Mouse (Mus musculus) left cerebral cortex, postnatal 25 days (tissue): ENCODE data around the gene Pdrg1. TPM values are rescaled to one million over a fixed set of nuclear protein-coding genes. Genes with fewer than 3 reads are reported as not detected.
A peak's percentile ranks its signal among the peaks of the same experiment; 100 is the strongest.

Experiments
- DNase-seq, 2 experiments: peaks; one replicate each; pipeline ENCODE4 v3.0.0; 2022; ENCODE audit warnings: low spot score in 2 of 2, mixed read lengths in 1 of 2
- intact Hi-C: fragments of 180-260 bp; cut with DNase I; formaldehyde crosslinking; loops from one replicate; pipeline ENCODE4 v1.15.1; 2025
- total RNA-seq, 2 experiments: library from RNA; stranded (reverse); gene quantifications; 2 replicates each; pipeline ENCODE4 v1.2.3; 2021

Gene Pdrg1
- total RNA-seq = 10 to 100 TPM; 50.7 to 51.4 TPM

- DNase-seq = peak; percentile 94 to 97
- intact Hi-C loops = loop anchor here (5.0 kb wide), 3 partner anchors 53 to 103 kb away; partner anchors contain the start of genes Foxs1, Mylk2 and Ttll9
Observed at GRCm38 (mm10) chr2:153014758-153015593, at the start of gene Pdrg1. Gene Pdrg1, minus strand, starts transcription at chr2:153015427.

DNA sequence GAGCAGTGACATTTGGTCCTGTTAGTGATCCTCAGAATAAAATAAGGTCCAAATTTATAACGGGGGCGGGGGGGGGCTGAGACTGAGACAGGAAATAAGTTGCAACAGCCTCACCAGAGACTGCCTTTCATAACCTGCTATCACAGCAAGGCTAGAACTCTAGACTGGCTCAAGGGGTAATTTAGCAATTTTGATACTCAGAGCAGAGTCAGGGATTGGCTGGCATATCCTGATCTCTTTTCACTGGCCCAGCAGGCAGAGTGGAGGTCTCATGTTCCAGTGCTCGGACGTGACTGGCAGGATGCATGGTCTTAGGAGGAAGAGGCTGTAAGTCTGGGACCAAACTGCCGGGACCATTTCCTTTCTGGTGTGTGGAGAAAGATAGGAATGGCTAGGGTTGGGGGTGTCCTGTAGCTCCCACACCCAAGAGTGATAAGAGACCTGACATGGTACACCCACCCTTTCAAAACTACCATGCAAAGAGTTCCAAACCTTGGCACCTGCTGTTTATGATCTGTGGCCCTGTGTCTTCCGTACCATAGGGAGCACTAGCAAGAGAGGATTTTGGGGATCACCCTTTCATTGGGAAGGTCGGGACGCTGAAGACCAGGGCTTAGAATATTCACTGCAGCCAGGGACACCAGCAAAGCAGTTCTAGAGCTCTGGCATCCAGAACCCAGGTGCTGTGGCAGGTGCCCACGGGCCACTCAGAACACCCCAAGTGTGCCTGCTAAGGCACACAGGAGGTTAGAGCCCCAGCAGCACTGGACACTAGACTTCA is 49.2 kb upstream of the Pdrg1 start:
- no peak for DNase-seq
- intact Hi-C loops = no loop called here

DNA sequence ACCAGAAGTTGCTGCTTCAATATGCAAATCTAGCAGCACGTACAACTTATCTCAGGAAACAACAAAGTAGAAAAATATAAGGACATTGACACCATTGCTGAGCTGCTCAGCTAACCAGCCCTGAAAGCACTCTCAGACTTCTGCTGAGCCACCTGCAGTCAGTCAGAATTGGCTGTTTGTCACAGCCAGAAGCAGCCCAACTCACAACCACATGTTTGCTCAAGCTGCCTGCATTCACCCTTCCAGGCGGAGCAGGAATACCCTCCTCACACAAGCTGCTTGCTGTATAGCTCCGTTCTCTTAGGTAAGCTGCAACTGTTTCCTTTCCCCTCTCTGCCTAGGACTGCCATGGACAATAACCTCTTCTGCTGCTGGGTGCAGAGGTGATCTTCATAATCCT is 48.2 kb upstream of the Pdrg1 start:
- DNase-seq = no peak
- intact Hi-C loops = no loop called here

DNA sequence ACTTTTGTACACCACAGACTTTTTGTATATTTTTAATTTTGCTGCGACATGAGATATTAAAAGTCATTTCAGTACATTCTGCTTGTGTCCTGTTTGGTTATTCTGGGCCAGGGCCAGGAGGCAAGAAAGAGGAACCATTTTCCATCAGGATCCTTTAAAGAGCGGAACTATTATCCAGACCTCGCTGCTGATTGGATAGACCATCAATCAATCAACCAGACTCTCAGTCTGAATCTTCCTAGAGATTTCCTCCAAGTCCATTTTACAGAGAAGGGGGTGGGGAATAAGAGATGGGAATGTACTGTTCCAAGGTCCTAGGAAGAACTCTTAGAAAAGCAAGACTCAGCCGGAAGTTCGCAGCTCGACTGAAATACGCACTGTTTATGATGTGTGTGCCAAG is 45.0 kb upstream of the Pdrg1 start:
- intact Hi-C loops = no loop called here
- no peak for DNase-seq

DNA sequence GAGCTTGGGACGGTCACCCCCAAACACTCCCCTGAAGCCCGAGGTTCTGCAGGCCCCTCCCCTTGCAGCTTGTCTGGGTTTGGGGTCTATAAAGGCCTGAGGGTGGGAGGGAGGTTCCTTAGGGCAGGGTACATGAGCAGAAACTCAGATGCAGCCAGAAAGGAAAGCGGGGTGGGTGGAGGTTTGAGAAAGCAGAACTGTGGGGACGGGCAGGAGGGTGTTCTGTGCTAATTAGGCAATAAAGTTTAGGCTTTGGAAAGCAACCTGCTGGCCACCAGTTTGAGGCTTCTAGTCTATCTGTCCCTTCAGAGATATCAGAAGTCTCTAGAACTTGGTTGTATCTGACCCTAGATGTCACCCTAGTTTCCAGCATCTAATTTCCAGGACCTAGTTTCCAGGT is 43.1 kb upstream of the Pdrg1 start:
- intact Hi-C loops = loop anchor here (10.0 kb wide), 1 partner anchor 144 kb away; the partner anchor contains the start of gene Mylk2
- DNase-seq = no peak

DNA sequence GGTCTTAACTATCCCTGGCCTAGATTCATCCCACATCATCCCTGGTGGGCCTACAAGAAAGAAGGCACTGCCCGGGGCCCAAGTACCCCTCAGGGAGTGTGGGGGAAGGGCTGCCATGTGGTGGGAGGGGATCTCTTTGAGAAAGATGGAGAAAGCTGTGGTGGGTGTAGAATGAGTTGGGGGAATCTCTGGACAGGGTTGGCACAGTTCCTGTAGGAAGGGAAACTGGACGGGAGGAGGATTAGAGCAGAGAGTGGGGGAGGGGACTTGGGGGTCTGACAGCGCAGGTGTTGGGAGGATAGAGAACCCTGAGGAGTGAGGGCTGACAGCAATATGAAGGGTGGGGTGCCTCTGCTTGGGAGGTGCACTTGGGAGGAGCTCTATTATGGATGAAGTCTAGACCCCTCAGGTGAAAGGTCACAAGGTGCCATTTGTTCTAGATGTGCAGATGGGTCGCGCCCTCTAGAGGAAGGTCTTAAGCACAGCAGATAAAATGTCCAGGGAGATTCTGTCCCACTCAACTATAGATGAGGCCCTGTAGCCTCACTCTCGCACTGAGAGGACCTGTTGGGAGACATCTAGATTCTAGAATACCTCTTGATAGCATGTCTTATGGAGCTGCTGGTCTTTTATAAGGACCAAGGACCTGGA is 40.2 kb upstream of the Pdrg1 start:
- intact Hi-C loops = loop anchor here (10.0 kb wide), 1 partner anchor 141 kb away; the partner anchor contains the start of gene Mylk2
- no peak for DNase-seq

DNA sequence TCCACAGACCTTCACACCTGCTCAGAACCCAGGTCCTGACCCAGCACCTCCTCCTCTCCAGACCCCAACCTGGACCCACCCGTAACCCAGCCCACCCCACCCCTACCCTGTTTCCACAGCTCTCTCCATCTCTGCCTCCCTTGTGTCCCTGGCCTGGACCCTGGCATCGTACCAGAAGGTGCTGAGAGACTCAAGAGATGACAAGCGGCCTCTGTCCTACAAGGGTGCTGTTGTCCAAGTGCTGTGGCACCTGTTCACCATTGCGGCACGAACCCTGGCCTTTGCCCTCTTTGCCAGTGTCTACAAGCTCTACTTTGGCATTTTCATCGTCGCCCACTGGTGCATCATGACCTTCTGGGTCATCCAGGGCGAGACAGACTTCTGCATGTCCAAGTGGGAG is 38.7 kb upstream of the Pdrg1 start:
- intact Hi-C loops = loop anchor here (10.0 kb wide), 1 partner anchor 139 kb away; the partner anchor contains the start of gene Mylk2
- no peak for DNase-seq

DNA sequence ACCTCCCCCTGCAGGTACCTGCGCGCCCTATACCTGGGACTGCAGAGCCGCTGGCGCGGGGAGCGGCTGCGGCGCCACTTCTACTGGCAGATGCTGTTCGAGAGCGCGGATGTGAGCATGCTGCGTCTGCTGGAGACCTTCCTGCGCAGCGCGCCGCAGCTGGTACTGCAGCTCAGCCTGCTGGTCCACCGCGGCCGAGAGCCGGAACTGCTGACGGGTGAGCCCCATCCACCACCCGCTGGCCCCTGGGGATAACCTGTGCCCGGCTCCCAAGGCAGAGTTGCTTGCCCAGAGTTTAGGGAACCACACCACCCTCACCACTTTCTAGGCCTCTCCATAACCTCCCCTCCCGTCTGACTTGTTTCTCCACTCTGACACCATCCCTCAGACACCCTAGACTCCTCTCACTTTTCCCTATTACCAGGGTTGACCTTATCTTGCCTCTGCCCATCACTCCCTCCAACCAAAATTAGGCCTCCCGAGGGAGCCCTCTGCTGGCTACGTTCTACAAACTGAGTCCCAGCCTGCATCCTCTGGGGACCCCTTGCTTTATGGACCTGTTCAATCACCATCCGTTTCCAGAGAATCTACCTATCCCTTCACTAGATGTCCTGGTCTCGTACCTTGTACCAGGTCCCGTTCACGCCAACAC is 37.6 kb upstream of the Pdrg1 start:
- DNase-seq = no peak
- intact Hi-C loops = loop anchor here (10.0 kb wide), 1 partner anchor 138 kb away; the partner anchor contains the start of gene Mylk2

GRCm38 (mm10) chr2:153051537-153051936 is 36.3 kb upstream of the Pdrg1 start:
- intact Hi-C loops = loop anchor here (10.0 kb wide), 1 partner anchor 137 kb away; the partner anchor contains the start of gene Mylk2
- no peak for DNase-seq

DNA sequence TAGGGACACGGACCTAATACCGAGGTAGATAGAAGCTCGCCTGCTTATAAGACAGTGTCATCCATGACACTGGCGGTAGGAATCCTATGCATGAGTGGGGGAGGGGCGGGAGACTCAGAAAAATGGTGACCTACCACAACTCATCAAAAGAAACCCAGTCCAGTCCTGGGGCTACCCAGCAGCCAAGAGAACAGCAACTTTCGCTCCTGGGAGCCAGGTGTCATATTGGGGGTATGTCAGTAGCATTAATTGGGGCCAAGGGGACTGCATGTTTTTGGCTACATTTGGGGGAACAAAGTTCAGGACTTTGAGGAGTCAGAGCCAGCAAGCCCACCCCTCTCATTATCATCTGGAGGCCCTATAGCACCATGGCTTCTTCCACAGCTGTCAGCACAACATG is 35.9 kb upstream of the Pdrg1 start:
- intact Hi-C loops = loop anchor here (10.0 kb wide), 1 partner anchor 136 kb away; the partner anchor contains the start of gene Mylk2
- no peak for DNase-seq

GRCm38 (mm10) chr2:153049997-153050358 is 34.8 kb upstream of the Pdrg1 start:
- DNase-seq = no peak
- intact Hi-C loops = loop anchor here (10.0 kb wide), 1 partner anchor 135 kb away; the partner anchor contains the start of gene Mylk2

DNA sequence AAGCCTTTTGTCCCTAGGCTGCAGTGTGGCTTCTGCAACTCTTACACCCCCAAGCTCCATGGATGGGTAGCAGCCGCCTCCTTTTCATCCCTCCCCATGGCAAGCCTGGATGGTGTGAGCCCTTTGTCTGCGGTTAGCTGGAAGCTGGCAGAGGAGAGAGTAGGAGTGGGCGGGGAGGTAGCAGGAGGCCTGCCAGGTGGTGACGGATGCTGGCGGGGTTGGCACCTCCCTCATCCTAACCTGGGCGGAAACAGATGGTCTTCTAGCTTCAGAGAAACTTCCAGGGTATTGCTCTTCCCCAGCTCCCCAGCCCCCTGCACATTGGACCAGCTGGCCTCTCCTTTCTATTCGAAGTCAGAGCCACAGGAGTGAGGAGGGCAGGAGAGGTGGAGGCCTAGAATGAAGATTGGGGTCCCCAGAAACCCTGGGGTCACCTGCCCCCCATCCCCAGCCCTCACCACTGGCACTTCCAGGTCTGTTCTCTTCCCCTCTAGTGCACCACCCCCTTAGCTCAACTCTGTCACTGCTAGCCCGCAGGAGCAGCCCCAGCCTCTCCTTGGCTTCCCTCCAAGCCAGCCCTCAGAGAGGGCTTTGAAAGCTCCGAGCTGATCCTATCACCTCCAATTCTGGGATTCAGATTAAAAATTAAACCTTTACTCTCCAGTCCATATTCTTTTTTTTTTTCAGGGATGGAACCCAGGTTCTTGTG is 34.2 kb upstream of the Pdrg1 start:
- intact Hi-C loops = no loop called here
- DNase-seq = peak; percentile 33 to 77

DNA sequence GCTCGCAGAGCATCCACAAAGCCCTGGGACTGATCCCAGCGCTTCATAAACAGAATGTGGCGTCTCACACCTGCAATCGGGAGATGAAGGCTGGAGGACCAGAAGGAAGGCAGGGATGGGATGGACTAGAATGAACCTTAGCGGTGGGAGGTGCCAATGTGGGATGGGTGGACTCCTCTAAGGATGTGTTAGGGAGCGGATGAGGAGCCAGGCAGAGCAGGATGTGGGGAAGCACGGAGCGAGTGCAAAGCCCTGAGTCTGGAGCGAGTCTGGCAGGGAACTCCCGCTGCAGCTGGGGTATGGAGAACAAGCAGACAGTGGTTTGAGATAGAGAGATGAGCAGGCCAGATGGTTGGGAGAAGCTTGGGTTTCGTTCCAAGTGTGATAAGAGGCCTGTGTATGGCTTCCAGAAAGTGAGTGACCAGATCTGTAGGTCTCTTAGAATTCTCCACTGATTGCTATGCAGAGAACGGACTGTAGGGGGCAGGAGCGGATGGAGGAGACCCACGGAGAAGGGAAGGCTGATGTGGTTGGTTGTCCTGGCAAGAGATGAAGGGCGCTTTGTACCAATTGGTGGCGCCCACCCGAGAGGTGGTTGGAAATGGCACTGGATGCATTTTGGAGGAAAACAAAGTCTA is 32.7 kb upstream of the Pdrg1 start:
- peak in 1 of 2 experiments; percentile 74 for DNase-seq
- intact Hi-C loops = no loop called here

DNA sequence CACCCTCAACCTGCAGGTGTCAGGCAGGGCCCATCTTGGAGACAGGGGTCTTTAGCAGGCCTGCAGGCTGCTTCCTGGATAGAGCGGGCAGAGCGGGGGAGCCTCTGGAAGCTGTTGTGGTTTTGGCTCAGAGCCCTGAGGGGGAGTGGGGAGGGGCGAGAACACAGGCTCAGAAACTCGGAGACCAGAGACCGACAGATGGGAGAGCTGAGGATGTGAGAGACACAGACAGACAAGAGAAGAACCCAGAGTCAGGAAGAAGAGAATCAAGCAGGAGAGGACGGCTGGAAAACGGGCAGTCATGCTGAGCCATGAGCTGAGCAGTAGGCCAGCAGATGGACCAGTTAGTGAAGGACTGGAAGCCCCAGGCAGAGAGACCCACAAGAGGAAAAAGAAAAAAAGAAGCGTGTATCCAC is 30.7 kb upstream of the Pdrg1 start:
- peak; percentile 56 to 86 for DNase-seq
- intact Hi-C loops = no loop called here

DNA sequence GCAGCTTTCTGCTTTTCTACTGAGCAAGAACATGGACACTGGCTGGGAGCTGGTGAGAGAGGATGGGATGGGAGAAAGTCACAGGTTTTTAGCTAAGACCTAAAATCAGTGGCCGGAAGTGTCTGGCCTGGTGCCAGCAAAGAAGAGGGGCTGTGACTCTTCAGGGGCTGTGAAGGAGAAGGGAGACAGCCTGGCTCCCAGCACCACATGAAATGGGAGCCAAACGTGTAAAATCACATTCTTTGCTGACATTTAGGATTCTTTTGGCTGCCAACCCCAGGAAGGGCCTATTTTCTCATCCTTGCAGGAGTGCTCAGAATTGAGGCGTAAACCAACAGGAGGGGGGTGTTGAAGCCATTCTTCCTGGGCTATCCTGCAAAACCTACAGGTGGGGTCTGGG is 28.7 kb upstream of the Pdrg1 start:
- DNase-seq = peak in 1 of 2 experiments; percentile 53
- intact Hi-C loops = no loop called here

DNA sequence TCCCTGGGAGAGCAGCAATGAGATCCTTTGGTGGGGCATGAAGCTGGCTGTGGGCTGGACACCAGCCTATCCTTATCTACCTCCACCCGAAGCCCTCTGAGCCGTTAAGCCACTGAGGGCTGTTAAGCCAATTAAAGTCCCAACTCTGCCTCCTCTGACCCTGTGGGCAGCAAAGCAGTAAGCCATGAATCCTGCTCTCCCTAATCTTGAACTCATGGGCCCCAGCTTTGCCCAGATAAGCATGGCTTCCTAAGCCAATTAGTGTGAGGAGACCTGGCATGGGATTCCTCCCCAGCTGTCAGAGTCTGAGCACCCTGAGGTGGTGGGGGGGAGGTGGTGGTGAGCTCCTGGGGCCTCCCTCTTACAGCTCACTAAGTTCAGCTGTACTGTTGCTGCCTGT is 21.5 kb upstream of the Pdrg1 start:
- intact Hi-C loops = no loop called here
- DNase-seq = no peak

DNA sequence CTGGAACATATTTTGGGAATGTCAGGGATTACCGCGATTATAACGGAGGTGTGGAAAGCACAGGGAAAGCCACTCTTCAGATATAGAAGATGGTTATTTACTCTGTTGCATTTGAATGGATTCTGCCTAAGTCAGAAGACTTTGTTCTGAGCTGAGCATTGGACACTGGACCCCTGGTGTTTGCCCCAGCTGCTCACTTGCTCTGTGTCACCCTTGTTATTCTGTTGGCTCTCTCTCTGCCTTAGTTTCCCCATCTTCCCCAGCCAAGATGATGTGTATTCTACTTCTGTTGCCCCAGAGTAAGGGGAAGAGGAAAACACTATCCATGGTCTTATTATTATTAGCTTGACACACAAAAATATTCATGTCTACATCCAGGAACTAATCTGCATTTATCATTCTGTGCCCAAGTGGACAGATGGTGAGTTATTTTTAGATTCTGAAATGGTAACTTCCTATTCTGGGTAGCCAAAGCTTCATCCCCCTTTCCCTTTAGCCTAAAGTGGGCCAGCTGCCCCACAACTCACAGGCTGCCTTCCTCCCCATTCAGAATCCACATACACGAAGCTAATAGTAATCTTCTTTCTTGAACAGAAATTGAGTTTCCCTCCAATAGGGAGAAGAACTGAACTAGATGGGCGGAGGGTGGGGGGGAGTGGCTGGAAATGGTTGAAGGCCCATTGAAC is 18.5 kb upstream of the Pdrg1 start:
- intact Hi-C loops = no loop called here
- peak in 1 of 2 experiments; percentile 47 for DNase-seq

DNA sequence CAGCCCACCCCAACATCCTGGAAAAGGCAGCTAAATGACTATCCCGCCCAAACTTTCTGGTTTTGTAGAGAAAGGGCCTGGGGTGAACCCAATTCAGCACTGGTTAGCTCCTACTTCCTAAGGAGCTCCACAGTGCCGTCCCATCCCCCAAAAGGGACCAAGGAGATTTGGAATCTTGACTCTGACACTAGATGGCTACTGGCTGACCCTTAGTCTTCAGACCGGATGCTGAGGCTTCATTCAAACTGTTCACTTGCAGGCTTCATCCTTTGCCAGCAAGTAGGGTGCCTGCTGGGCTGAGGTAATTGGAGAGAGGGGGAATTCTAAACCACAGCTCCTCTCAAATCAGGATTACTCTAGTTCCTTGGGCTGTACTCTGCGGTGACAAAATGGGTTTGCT is 17.7 kb upstream of the Pdrg1 start:
- DNase-seq = no peak
- intact Hi-C loops = no loop called here
